Mouse (Mus musculus) stomach, embryonic 15.5 days (tissue): ENCODE measurements at regions not wholly inside any gene's neighbourhood (a gene's known extent, or its start where the extent isn't known, plus 50 kb on each side); places are given as distances from the start of the nearest gene placed in this dataset.
A peak's percentile ranks its signal among the peaks of the same experiment; 100 is the strongest.

Source experiments
- ATAC-seq: fragments of 200-750 bp; cut with Nextera tagmentation; 2 replicates; pipeline ENCODE4 v1.8.0; 2017; ENCODE audit warnings: low read depth, moderate number of reproducible peaks, moderate TSS enrichment; ENCODE audit not compliant: insufficient read depth, low FRiP score
- H3K27ac ChIP-seq: fragments of 300-500 bp; sonication (generic); 2 replicates; pipeline ENCODE4 v1.5.1; 2015; ENCODE audit warnings: mild to moderate bottlenecking, inconsistent platforms
- H3K27me3 ChIP-seq: fragments of 300-500 bp; sonication (generic); replicated peaks from 2 replicates; pipeline ENCODE4 v1.6.1; 2015; ENCODE audit warnings: inconsistent platforms
- H3K36me3 ChIP-seq: fragments of 300-500 bp; sonication (generic); 2 replicates; pipeline ENCODE4 v1.6.1; 2015; ENCODE audit warnings: inconsistent platforms
- H3K4me1 ChIP-seq: fragments of 300-500 bp; sonication (generic); 2 replicates; pipeline ENCODE4 v1.6.1; 2015; ENCODE audit warnings: inconsistent platforms
- H3K4me2 ChIP-seq: fragments of 300-500 bp; sonication (generic); 2 replicates; pipeline ENCODE4 v1.6.1; 2015; ENCODE audit warnings: mild to moderate bottlenecking, inconsistent platforms
- H3K4me3 ChIP-seq: fragments of 300-500 bp; sonication (generic); replicated peaks from 2 replicates; pipeline ENCODE4 v1.5.1; 2015; ENCODE audit warnings: inconsistent platforms
- H3K9ac ChIP-seq: fragments of 300-500 bp; sonication (generic); 2 replicates; pipeline ENCODE4 v1.6.1; 2015; ENCODE audit warnings: inconsistent platforms
- H3K9me3 ChIP-seq: fragments of 300-500 bp; sonication (generic); 2 replicates; pipeline ENCODE4 v1.6.1; 2016; ENCODE audit warnings: inconsistent platforms
- WGBS: fragments of 180-500 bp; shearing (Covaris S2); methylation state at CpG from one replicate; pipeline ENCODE4 v1.1.7; 2015; 5-methylcytosine and 5-hydroxymethylcytosine counted together

DNA sequence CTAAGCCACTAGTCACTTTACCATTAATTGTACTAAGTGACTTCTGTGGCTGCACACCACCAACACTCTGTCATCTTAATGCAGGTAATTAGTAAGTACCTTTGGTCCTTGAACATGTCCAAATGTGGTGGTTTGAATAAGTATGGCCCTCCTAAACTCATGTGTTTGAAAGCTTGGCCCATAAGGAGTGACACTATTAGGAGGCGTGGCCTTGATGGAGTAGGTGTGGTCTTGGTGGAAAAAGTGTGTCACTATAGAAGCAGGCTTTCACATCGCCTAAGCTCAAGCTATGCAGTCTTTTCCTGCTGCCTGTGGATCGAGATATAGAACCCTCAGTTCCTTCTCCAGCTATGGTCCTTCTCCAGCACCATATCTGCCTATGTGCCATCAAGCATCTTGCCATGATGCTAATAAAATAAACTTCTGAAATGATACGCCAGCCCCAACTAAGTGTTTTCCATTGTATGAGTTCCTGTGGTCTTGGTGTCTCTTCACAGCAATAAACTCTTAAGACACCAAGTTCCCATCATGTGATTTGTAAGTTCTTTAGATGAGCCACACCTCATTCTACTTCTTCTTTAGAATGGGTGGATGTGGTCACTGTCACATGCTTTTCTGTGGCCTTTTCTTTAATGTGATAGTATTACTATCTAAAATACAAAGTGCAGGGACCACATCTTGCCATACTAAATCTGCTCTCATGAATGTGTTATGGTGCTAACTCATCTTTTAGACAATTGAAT lies 71.9 kb upstream of the Rapgef5 start:
- ATAC-seq: no peak
- H3K4me2 ChIP-seq: no peak overlapping the region
- WGBS: 76% methylated on average over 4 of the region's 4 CpGs
- no peaks in the 10 kb centered on the region for H3K36me3 ChIP-seq
- H3K9me3 ChIP-seq: no peaks in the 10 kb centered on the region
- 0 out of 2 replicates have a peak, but pooled peaks cover 4% of the 10 kb centered on the region for H3K4me1 ChIP-seq
- no peaks in the 10 kb centered on the region for H3K27me3 ChIP-seq
- H3K9ac ChIP-seq: no peak overlapping the region
- no peak overlapping the region for H3K27ac ChIP-seq
- no peak overlapping the region for H3K4me3 ChIP-seq

DNA sequence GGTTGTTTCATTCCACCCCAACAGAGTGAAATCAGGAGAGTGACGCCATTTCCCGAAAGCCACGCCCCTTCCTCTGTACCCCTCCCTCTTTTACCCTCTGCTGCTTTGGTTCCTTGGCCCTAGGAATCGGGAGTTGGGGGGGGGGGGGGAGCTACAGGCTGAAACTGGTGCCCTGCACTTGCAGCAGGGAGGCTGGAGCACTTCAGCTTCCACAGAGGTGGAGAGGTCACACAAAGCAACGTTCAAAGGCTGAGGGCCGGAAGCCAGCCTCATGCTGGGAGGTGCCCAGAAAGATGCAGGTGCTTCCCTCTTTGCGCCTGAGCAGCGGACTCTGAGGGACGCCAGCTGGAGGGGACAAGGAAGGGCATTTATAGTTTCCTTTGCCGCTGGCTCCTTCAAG lies 69.1 kb upstream of the Rapgef5 start:
- H3K4me2 ChIP-seq: peak overlapping the region; percentile 39
- no peaks in the 10 kb centered on the region for H3K36me3 ChIP-seq
- H3K27ac ChIP-seq: no peak overlapping the region
- no peaks in the 10 kb centered on the region for H3K9me3 ChIP-seq
- ATAC-seq: peak; percentile 29; the same call in 1 of the 2 replicates
- no peak overlapping the region for H3K4me3 ChIP-seq
- 0 out of 2 replicates have a peak, but pooled peaks cover 4% of the 10 kb centered on the region for H3K4me1 ChIP-seq
- H3K27me3 ChIP-seq: no peaks in the 10 kb centered on the region
- 10% methylated on average over 10 of the region's 10 CpGs for WGBS
- H3K9ac ChIP-seq: no peak overlapping the region

DNA sequence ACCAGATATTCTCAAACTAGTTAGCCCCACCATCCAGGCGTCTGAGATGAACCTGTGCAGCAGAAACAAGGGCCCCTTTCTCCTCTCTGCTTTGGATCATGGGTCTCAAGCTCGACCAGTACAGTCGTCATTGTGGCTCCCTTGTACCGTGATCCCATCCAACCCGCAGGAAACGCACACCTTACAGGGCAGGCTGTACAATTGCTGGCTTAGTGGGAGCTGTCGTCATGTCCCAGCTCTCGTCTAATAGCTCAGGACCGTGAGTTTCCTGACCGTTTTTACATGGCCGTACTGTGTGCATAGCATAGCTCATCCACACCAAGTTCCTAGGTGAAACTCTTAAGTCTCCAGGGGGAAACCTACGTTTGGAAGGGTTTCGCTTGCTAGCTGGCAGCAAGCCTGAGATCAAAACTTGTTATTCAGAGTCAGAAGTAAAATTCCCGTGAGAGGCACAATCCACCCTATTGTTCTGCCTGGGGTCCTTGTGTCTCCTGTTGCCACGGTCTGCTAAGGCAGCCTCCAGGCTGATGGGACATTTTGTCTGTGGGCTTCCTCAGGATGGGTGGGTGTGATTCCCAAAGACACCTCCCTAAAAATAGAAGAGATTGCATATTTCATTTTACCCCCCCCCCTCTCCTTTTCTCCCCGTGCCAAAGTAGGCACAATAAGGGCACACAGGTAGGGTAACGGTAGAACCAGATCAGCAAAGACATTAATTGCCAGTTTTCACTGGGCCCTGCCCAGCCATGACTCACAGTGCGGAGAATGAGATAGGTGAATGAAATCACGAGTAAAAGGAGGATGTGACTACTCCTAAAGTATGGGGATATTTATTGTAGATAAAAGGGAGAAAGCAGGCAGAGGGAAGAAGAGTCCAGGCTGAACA lies 68.2 kb upstream of the Rapgef5 start:
- H3K9me3 ChIP-seq: no peaks in the 10 kb centered on the region

DNA sequence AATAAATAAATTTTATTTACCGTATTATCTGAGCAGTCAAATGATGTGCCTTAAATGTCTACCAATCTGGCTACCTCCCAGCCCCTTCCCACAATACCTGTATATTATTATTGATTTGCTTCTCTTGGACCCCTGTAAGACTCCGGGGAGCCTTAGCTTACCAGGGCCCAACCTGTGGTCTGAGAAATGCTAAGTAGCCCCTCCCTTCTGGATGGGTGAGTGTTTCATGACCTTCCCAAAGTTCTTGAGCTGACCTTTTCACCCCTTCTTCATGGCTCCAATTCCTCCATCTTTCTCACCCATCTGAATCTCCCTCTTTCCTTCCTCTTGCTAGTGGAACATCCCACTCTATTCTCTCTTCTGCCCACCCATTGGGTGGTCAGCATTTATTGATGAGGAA lies 67.2 kb upstream of the Rapgef5 start:
- Histone ChIP-seq H3K4me2 (no peak overlapping the region), H3K4me1 (0 out of 2 replicates have a peak, but pooled peaks cover 4% of the 10 kb centered on the region), H3K27ac (no peak overlapping the region), H3K27me3 (no peaks in the 10 kb centered on the region), H3K9ac (no peak overlapping the region), H3K36me3 (no peaks in the 10 kb centered on the region), H3K9me3 (no peaks in the 10 kb centered on the region), H3K4me3 (no peak overlapping the region)
- WGBS: 85% methylated on average over 2 of the region's 2 CpGs
- no peak for ATAC-seq

More for the DNA sequence above, 68.2 kb upstream of the Rapgef5 start:
- Histone ChIP-seq H3K4me1 (0 out of 2 replicates have a peak, but pooled peaks cover 4% of the 10 kb centered on the region), H3K4me2 (no peak overlapping the region), H3K9ac (no peak overlapping the region), H3K27ac (peak overlapping the region; percentile 21; the same call in 1 of the 2 replicates), H3K4me3 (no peak overlapping the region), H3K27me3 (no peaks in the 10 kb centered on the region), H3K36me3 (no peaks in the 10 kb centered on the region)
- ATAC-seq: no peak
- 58% methylated on average over 19 of the region's 19 CpGs for WGBS

DNA sequence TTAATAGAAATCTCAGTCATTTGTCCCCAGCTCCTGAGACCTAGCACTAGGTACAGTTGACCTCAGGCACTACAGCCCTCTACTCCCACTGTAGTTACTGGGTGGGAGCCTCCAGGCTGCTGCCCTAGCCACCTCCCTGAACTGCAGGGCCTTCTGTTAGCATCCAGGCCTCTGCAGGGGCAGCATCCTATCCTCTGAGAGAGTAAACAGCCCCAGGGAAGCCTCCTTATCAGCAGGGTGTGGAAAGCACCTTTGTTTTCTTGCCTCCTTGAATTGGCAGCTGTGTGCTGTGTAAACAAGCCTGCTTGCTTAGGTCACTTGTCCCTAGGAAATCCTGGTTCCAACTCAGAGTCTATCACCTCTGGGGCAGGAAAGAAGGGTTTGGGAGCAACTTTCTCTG lies 66.2 kb upstream of the Rapgef5 start:
- Histone ChIP-seq H3K4me1 (0 out of 2 replicates have a peak, but pooled peaks cover 4% of the 10 kb centered on the region), H3K4me3 (no peak overlapping the region), H3K9me3 (no peaks in the 10 kb centered on the region), H3K27me3 (no peaks in the 10 kb centered on the region), H3K27ac (no peak overlapping the region), H3K9ac (no peak overlapping the region), H3K36me3 (no peaks in the 10 kb centered on the region), H3K4me2 (no peak overlapping the region)
- ATAC-seq: 0 out of 2 replicates have a peak, but pooled peaks have one; percentile 63

DNA sequence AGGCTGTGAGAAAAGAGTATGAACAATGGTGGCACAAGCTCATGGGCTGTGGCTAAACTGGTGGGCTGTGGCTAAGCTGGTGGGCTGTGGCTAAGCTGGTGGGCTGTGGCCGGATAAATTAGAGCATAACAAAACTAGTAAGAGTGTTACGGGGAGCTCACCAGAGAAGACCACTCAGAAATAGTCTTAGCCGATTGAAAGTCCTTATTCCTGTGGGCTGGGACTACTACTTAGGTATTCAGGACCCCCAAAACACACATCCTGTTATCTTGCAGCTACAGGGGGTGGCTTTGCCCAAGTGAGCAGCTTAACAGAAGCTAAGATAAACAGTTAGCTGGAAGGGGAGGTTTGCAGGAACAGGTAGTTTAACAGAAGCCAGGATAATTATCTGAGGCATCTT lies 65.4 kb upstream of the Rapgef5 start:
- no peak for ATAC-seq
- Histone ChIP-seq H3K4me2 (no peak overlapping the region), H3K27ac (no peak overlapping the region), H3K4me1 (0 out of 2 replicates have a peak, but pooled peaks cover 4% of the 10 kb centered on the region), H3K36me3 (no peaks in the 10 kb centered on the region), H3K9me3 (no peaks in the 10 kb centered on the region), H3K4me3 (no peak overlapping the region), H3K27me3 (no peaks in the 10 kb centered on the region), H3K9ac (no peak overlapping the region)
- 67% methylated on average over 3 of the region's 3 CpGs for WGBS

DNA sequence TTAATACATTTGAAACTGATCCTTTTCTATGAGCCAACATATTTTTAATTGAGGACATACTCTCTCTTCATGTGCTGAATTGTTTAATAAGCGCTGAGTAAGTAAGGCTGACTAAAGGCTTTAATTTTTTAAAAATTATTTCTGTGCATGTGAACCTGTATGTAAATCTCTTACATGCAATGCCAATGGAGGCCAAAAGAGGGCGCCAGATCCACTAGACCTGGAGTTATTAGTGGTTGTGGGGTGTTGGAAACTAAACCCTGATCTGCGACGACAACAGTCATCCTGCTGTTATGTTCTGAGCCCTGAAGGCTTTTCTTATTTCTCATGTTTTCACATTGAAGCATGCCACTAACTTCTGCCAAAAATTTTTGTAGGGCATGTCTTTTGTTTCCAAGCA lies 64.8 kb upstream of the Rapgef5 start:
- no peak for ATAC-seq
- WGBS: 56% methylated on average over 4 of the region's 4 CpGs

DNA sequence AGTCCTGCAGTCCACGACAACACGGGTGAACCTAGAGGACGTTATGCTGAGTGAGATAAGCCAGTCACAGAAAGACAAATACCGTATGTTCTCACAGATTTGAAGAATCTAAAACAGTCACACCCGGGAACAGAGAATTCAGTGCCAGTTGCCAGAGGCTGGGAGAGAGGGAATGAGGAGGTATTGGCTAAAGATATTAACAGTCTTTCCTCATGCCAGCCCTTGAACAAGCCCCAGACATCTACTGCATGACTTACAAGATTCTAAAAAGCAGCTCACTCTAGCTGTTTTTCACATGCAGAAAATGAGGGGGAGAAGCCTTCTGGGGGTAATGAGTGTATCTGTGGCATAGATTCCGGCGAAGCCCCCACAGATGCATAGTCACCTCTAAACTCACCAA lies 60.5 kb upstream of the Rapgef5 start:
- H3K4me3 ChIP-seq: no peak overlapping the region
- ATAC-seq: no peak
- H3K9me3 ChIP-seq: no peaks in the 10 kb centered on the region
- no peaks in the 10 kb centered on the region for H3K36me3 ChIP-seq
- 58% methylated on average over 7 of the region's 7 CpGs for WGBS
- H3K9ac ChIP-seq: no peak overlapping the region
- no peak overlapping the region for H3K4me2 ChIP-seq
- no peak overlapping the region for H3K27ac ChIP-seq
- H3K4me1 ChIP-seq: no peaks in the 10 kb centered on the region
- H3K27me3 ChIP-seq: no peaks in the 10 kb centered on the region

More for the DNA sequence above, 64.8 kb upstream of the Rapgef5 start:
- no peaks in the 10 kb centered on the region for H3K36me3 ChIP-seq
- no peak overlapping the region for H3K4me3 ChIP-seq
- no peak overlapping the region for H3K9ac ChIP-seq
- H3K27ac ChIP-seq: no peak overlapping the region
- H3K27me3 ChIP-seq: no peaks in the 10 kb centered on the region
- 0 out of 2 replicates have a peak, but pooled peaks cover 4% of the 10 kb centered on the region for H3K4me1 ChIP-seq
- H3K9me3 ChIP-seq: no peaks in the 10 kb centered on the region
- H3K4me2 ChIP-seq: no peak overlapping the region

DNA sequence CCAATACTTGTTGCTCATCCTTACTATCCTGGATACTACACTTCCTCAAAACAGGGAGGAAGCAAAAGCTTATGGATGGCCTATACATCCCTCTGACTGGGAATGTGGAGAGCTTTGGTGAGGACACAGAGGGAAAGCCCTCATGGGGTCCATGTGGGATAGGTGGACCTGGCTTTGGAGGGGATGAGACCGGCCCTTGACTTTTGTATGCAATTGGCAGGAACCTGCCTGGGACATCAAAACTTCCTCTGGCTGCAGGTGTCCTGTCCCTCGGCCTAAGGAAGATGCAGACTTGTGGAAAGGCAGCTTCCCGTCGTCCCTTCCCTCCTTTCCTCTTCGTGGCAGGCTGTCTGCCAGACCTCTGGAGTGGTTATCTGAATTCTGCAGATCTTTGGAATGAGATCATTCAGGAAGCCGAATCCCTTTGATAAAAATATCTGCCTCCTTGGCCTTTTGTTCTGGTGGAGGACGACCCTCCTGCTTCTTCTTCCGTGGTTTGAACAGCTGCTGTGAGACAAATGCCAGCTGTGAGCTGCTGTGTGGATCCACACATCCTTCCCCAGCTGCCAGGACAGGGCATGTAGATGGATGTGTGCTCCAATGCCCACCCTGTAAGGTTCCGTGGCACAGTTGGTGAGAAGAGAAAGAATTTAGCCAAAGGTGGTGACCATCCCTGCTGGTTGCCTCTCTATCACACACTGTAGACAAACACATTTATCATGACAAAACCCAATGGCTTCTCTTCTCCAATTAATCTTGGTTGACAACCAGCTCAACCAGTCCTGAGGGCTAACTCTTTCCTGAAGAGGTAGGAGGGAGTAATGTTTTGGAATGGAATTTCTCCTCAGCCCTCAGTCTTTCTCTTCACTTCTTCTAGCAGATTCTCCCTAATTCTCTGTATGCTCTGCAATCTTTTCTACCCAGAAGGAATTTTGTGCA lies 57.9 kb upstream of the Rapgef5 start:
- Histone ChIP-seq H3K4me2 (no peak overlapping the region), H3K4me1 (no peaks in the 10 kb centered on the region), H3K9ac (no peak overlapping the region), H3K9me3 (no peaks in the 10 kb centered on the region), H3K4me3 (no peak overlapping the region), H3K36me3 (no peaks in the 10 kb centered on the region), H3K27ac (no peak overlapping the region), H3K27me3 (no peaks in the 10 kb centered on the region)
- ATAC-seq: peak; percentile 63; the same call in 1 of the 2 replicates
- WGBS: 25% methylated on average over 9 of the region's 9 CpGs

DNA sequence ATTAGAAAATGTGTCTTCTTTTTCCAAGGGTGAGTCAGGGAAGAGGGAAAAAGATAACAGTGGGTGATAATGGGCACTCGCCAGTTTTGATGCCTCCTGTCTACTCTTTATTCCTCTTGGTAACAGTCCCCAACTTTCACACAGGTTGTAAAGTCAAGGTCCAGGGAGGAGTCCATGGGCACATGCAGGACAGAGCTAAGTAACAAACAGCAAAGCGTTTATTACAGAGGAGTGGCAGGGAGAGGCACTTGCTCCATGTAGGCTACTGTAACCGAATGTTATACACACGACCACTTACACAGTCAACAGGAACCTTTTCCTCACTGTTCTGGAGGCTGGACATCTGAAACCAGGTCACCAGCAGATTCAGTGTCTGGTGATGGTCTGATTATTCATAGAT lies 56.7 kb upstream of the Rapgef5 start:
- Histone ChIP-seq H3K4me2 (no peak overlapping the region), H3K9ac (no peak overlapping the region), H3K4me3 (no peak overlapping the region), H3K36me3 (no peaks in the 10 kb centered on the region), H3K27me3 (no peaks in the 10 kb centered on the region), H3K9me3 (no peaks in the 10 kb centered on the region), H3K4me1 (no peaks in the 10 kb centered on the region), H3K27ac (no peak overlapping the region)
- ATAC-seq: no peak
- WGBS: 72% methylated on average over 4 of the region's 4 CpGs

DNA sequence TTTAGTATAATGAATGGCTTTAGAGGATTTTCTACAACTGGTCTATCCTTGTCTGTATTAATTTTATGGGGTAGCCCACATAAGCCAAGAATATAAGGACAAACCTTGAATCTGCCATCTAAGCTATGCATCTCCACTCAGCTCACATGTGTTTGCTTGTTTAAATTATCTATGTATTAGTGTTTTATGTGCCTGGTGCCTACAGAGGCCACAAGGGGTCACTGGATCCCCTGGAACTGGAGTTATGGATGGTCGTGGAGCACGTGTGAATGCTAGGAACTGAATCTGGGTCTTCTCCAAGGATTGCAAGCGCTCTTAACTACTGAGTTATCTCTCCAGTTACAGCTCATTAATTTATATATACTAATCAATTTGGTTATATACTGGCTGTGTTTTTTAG lies 51.1 kb upstream of the Rapgef5 start:
- Histone ChIP-seq H3K36me3 (no peaks in the 10 kb centered on the region), H3K4me1 (0 out of 2 replicates have a peak, but pooled peaks cover 3% of the 10 kb centered on the region), H3K4me2 (no peak overlapping the region), H3K9me3 (no peaks in the 10 kb centered on the region), H3K27ac (no peak overlapping the region), H3K4me3 (no peak overlapping the region), H3K9ac (no peak overlapping the region), H3K27me3 (no peaks in the 10 kb centered on the region)
- ATAC-seq: no peak
- 74% methylated on average over 3 of the region's 3 CpGs for WGBS
